Mouse (Mus musculus) brain, embryonic 18.5 days (tissue): ENCODE measurements around the gene Nrtn.

Source experiments
- DNase-seq: peaks from one replicate; pipeline ENCODE4 v3.0.0-alpha.2; 2012; ENCODE audit warnings: low read depth, low spot score

The Nrtn gene

GRCm38 (mm10) chr17:56722441-56722840 is 34.9 kb downstream of the Nrtn start:
- DNase-seq, result no peak

- DNase-seq, result peak; percentile 89
Observed at GRCm38 (mm10) chr17:56717363-56718058, 39.8 kb downstream of the Nrtn start, which contains the start of the genes Ndufa11 and Vmac. Gene Ndufa11, plus strand, starts transcription at chr17:56717767. Gene Vmac, minus strand, starts transcription at chr17:56718022.

GRCm38 (mm10) chr17:56716655-56717362 is 40.5 kb downstream of the Nrtn start:
- DNase-seq, result peak; percentile 99

DNA sequence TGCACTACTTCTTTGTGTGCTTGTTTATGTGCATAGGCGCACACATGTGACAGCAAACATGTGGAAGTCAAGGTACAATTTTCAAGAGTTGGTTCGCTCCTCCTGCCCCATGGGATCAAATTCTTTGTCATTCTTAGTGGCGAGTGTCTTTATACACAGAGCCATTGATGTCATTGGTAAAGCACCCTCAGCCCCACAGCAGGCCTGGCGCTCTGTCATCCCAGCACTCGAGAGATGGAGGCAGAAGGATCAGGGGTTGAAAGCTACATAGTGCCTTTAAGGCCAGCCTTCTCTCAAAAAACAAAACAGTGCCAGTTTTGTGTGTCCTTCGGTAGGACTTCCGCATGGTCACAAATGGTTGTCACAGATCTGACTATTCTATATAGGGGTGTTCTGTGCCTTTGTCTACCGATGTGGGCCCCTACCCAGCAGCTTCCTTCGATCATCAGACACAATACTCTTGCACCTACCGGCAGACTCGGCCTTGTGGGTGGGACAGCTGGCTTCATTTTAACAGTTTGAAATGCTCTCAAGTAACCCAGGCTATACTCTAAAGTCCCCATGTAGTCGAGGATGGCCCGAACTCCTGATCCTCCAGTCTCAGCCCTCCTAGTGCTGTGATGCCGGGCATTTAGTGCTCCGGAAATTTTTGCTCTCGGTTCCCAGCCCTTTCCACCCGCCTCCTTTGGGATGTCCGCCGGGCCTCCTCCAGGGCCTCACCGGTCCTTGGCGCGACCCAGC is 41.2 kb downstream of the Nrtn start:
- no peak for DNase-seq

GRCm38 (mm10) chr17:56715360-56715759 is 42.0 kb downstream of the Nrtn start:
- DNase-seq, result no peak

DNA sequence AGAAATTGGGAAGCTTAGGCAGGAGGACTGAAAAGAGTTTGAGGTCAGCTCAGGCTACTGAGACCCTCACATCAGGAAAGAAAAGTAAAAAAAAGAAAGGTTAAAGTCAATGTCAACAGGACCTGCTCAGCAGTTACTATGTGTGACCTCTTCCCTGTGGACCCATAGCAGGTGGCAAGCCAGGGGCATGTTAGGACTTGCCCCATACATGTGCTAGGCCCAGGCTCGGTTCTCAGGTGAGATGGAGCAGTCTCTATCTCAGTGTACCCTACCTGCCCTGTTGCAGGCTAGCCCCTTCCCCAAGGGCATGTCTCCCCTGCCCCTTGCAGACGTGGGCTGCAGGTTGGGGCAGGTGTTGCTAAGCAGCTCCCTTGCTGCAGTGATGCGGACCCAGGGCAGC is 47.6 kb downstream of the Nrtn start:
- DNase-seq, result no peak

GRCm38 (mm10) chr17:56708692-56709091 is 48.6 kb downstream of the Nrtn start:
- no peak for DNase-seq

- DNase-seq, result no peak
Observed at GRCm38 (mm10) chr17:56706515-56706914, 50.8 kb downstream of the Nrtn start.

GRCm38 (mm10) chr17:56703038-56703437 is 54.3 kb downstream of the Nrtn start:
- no peak for DNase-seq
